Mouse (Mus musculus) thymus, adult 2 months (tissue): ENCODE results near the gene Alyref.

ENCODE experiments used
- CTCF ChIP-seq: fragments of 200-500 bp; IDR thresholded peaks from 2 replicates; pipeline ENCODE4 v1.5.1; 2012; ENCODE audit warnings: mild to moderate bottlenecking, control low read depth, low read length, moderate library complexity, borderline replicate concordance; ENCODE audit not compliant: control insufficient read depth, poor library complexity, insufficient read depth; ENCODE audit errors: extremely low read depth
- POLR2A ChIP-seq: fragments of 200-500 bp; IDR thresholded peaks from 2 replicates; pipeline ENCODE4 v1.6.1; 2012; ENCODE audit warnings: mild to moderate bottlenecking, low read length, control low read depth, moderate library complexity; ENCODE audit not compliant: control insufficient read depth, poor library complexity, insufficient read depth; ENCODE audit errors: extremely low read depth

- no peak for TF ChIP-seq CTCF
- no peak for TF ChIP-seq POLR2A
Observed at GRCm38 (mm10) chr11:120630401-120630871, 32.3 kb upstream of the Alyref start.
